Mouse (Mus musculus) liver, embryonic 11.5 days (tissue): ENCODE results near the gene Celf5. TPM values are rescaled to one million over a fixed set of nuclear protein-coding genes. Genes with fewer than 3 reads are reported as not detected.

Experiments
- ATAC-seq: fragments of 200-750 bp; cut with Nextera tagmentation; replicated peaks from 2 replicates; pipeline ENCODE4 v1.8.0; 2017; ENCODE audit warnings: moderate number of reproducible peaks, mild to moderate bottlenecking, moderate TSS enrichment, moderate library complexity; ENCODE audit not compliant: low FRiP score
- DNase-seq: peaks from one replicate; pipeline ENCODE4 v3.0.0-alpha.2; 2017; ENCODE audit warnings: low spot score
- H3K27ac ChIP-seq: fragments of 300-500 bp; sonication (generic); 2 replicates; pipeline ENCODE4 v1.5.1; 2014; ENCODE audit warnings: mild to moderate bottlenecking, low read depth, low read length, control low read depth
- H3K27me3 ChIP-seq: fragments of 300-500 bp; sonication (generic); replicated peaks from 2 replicates; pipeline ENCODE4 v1.6.1; 2014; ENCODE audit warnings: low read length, mixed read lengths; ENCODE audit not compliant: control insufficient read depth, insufficient read depth
- H3K36me3 ChIP-seq: fragments of 300-500 bp; sonication (generic); 2 replicates; pipeline ENCODE4 v1.6.1; 2014; ENCODE audit warnings: mild to moderate bottlenecking, low read length, moderate library complexity, mixed read lengths; ENCODE audit not compliant: control insufficient read depth, insufficient read depth
- H3K4me1 ChIP-seq: fragments of 300-500 bp; sonication (generic); replicated peaks from 2 replicates; pipeline ENCODE4 v1.6.1; 2014; ENCODE audit warnings: low read length, mixed read lengths; ENCODE audit not compliant: control insufficient read depth, insufficient read depth
- H3K4me2 ChIP-seq: fragments of 300-500 bp; sonication (generic); 2 replicates; pipeline ENCODE4 v1.6.1; 2014; ENCODE audit warnings: mild to moderate bottlenecking, control low read depth, moderate library complexity
- H3K4me3 ChIP-seq: fragments of 300-500 bp; sonication (generic); 2 replicates; pipeline ENCODE4 v1.5.1; 2014; ENCODE audit warnings: low read depth, low read length, control low read depth
- H3K9ac ChIP-seq: fragments of 300-500 bp; sonication (generic); 2 replicates; pipeline ENCODE4 v1.6.1; 2014; ENCODE audit warnings: low read depth, low read length, control low read depth
- H3K9me3 ChIP-seq: fragments of 300-500 bp; sonication (generic); 2 replicates; pipeline ENCODE4 v1.6.1; 2016; ENCODE audit warnings: low read length, inconsistent platforms, mixed read lengths; ENCODE audit not compliant: control insufficient read depth
- WGBS: fragments of 180-500 bp; shearing (Covaris S2); extraction: QIAGEN DNeasy Blood & Tissue Kit; methylation state at CpG from one replicate; pipeline ENCODE4 v1.1.7; 2014; 5-methylcytosine and 5-hydroxymethylcytosine counted together
- polyA plus RNA-seq: library from polyadenylated mRNA; unstranded; fragments of >200 nt; fragmentation: Nextera tagmentation; extraction: Ambion mirVana; gene quantifications from 2 replicates; pipeline ENCODE4 v1.2.1, GENCODE M21; 2014

Gene Celf5
- polyA plus RNA-seq, 1 experiment from 2014 or later, result not detected

DNA sequence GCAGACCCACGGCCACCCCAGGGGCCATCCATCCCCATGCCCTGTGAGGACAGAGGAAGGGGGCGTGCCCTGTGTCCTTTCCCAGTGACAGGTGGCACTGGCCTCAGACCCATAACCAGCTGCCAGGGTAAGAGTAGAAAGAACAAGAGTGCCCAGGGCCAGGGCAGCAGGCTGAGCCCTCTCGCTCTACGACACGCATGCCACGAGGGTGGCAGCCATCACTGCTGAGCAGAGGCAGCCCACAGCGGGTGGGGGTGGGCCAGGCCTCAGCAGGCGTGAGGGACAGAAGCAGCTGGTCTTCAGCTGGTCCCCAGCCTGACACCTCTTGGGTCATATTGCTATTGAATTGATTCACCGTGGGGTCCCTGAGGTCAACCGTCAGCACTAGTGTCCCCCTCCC, 4.0 kb upstream of the Celf5 start:
- Histone ChIP-seq H3K9ac (no peak overlapping the region), H3K4me3 (no peak overlapping the region), H3K9me3 (no peaks in the 10 kb centered on the region), H3K4me2 (no peak overlapping the region), H3K27ac (no peak overlapping the region), H3K27me3 (peaks cover 11% of the 10 kb centered on the region), H3K36me3 (peaks cover 41% of the 10 kb centered on the region), H3K4me1 (peaks cover 7% of the 10 kb centered on the region; the same call in 1 of the 2 replicates)
- DNase-seq, result no peak
- WGBS, result 81% methylated on average over 10 of the region's 10 CpGs
- ATAC-seq, result no peak

DNA sequence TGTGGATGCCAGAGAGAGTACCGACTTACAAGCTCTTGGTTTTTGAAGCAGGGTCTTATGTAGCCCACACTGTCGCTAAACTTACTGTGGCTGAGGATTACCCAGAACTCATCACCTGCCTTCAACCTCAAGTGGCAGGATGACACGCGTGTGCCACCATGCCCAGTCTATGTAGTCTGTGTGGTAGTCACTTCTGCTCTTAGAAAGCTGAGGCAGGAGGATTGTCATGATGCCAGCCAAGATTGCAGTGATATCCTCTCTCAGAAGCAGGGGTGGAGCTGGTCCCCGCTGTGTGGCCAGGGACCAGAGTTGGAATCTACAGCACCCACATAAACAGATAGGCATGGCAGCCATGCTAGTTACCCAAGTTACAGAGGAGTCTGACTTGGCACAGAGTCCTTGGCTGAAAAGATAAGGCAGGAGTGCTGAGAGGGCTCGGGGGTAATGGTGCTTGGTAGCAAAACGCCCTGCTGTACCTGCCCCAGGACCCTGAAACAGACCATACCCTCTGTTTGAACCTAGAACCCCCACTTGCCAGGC, 3.0 kb upstream of the Celf5 start:
- 61% methylated on average over 7 of the region's 7 CpGs for WGBS
- H3K36me3 ChIP-seq, result peaks cover 33% of the 10 kb centered on the region
- 0 out of 2 replicates have a peak, but pooled peaks have one; percentile 6 for ATAC-seq

DNA sequence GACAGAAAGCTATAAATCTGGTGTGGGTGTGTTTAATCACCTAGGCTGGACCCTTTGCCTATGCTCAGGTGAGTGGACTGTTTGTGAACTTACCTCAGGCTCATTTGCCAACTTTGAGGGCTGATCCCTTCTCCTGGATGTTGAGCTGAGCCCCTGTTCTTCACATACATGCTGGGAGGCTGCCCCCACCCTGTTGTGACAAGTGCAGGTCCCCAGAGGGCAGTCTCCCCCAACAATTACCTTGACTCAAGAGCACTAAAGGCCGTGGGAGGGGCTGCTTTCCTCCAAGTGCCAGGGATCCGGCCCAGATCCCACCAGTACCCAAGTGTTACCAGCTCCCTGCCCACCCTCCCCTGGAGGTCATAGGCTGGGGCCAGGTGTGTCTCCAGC, 2.5 kb upstream of the Celf5 start:
- ATAC-seq (no peak; the same call in 1 of the 2 replicates), DNase-seq (no peak)
- Histone ChIP-seq H3K36me3 (peaks cover 28% of the 10 kb centered on the region), H3K9me3 (no peaks in the 10 kb centered on the region), H3K4me1 (peaks cover 7% of the 10 kb centered on the region; the same call in 1 of the 2 replicates), H3K27me3 (peaks cover 25% of the 10 kb centered on the region), H3K9ac (no peak overlapping the region), H3K4me3 (no peak overlapping the region), H3K27ac (no peak overlapping the region), H3K4me2 (no peak overlapping the region)
- 21% methylated on average over 2 of the region's 2 CpGs for WGBS

More for the DNA sequence above, 3.0 kb upstream of the Celf5 start:
- DNase-seq, result no peak
- H3K9ac ChIP-seq, result no peak overlapping the region
- H3K27me3 ChIP-seq, result peaks cover 20% of the 10 kb centered on the region
- peaks cover 7% of the 10 kb centered on the region; the same call in 1 of the 2 replicates for H3K4me1 ChIP-seq
- no peak overlapping the region for H3K27ac ChIP-seq
- H3K4me3 ChIP-seq, result no peak overlapping the region
- no peak overlapping the region for H3K4me2 ChIP-seq
- H3K9me3 ChIP-seq, result no peaks in the 10 kb centered on the region

DNA sequence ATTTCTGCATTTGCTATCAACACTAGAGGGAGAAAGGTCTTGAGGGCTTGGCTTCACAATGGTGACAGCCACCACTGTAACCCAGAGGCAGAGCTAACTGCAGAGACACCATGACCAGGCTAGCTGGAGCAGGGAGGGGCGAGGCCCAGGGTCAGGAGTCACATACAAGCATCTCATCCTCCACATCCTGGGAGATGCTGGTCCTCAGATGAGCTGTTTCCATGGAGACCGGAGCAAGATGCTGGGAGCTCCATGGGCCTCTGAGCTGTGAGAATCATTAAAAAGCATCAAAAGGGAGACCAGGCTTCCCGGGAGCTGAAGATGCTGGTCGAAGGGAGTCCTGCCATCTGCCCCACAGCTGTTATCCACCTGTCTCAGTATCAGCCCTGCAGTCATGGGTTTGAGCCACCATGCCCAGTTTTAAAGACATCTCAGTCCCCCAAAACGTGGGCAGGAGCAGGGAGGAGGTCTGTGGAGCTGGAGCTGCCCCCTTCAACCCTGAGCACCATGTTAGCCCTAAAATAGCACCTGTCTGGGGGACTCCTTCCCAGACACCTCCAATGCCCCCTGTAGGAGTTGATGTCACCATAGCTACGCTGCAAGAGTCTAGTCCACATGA, 2.0 kb upstream of the Celf5 start:
- no peak overlapping the region for H3K4me2 ChIP-seq
- no peak for DNase-seq
- no peak overlapping the region for H3K9ac ChIP-seq
- no peak overlapping the region for H3K4me3 ChIP-seq
- H3K4me1 ChIP-seq, result peaks cover 7% of the 10 kb centered on the region; the same call in 1 of the 2 replicates
- no peak for ATAC-seq
- H3K9me3 ChIP-seq, result no peaks in the 10 kb centered on the region
- H3K36me3 ChIP-seq, result peaks cover 25% of the 10 kb centered on the region
- peaks cover 27% of the 10 kb centered on the region for H3K27me3 ChIP-seq
- H3K27ac ChIP-seq, result no peak overlapping the region
- WGBS, result 64% methylated on average over 6 of the region's 6 CpGs

DNA sequence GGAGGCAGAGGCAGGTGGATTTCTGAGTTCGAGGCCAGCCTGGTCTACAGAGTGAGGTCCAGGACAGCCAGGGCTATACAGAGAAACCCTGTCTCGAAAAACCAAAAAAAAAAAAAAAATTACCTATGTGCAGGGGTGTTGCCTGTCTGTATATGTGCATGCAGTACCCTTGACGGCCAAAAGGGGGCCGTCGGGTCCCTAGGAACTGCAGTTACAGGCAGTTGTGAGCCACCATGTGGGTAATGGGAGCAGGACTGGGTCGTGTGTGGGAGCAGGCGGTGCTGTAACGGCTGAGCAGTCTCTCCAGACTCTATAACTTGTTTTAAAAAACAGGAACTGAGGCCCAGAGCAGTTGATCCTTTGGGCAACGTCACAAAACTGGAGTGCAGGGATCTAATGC, 1.5 kb upstream of the Celf5 start:
- Histone ChIP-seq H3K9me3 (no peaks in the 10 kb centered on the region), H3K4me2 (no peak overlapping the region), H3K4me1 (peaks cover 7% of the 10 kb centered on the region; the same call in 1 of the 2 replicates), H3K36me3 (peaks cover 22% of the 10 kb centered on the region), H3K27ac (no peak overlapping the region), H3K9ac (no peak overlapping the region), H3K27me3 (peaks cover 30% of the 10 kb centered on the region), H3K4me3 (no peak overlapping the region)
- ATAC-seq (no peak), DNase-seq (no peak)
- WGBS, result 16% methylated on average over 9 of the region's 9 CpGs

- Histone ChIP-seq H3K4me3 (peak overlapping the region; percentile 44), H3K4me1 (peaks cover 7% of the 10 kb centered on the region; the same call in 1 of the 2 replicates), H3K27me3 (peaks cover 47% of the 10 kb centered on the region), H3K36me3 (0 out of 2 replicates have a peak, but pooled peaks cover 4% of the 10 kb centered on the region), H3K27ac (no peak overlapping the region), H3K9ac (peak overlapping the region; percentile 43), H3K9me3 (no peaks in the 10 kb centered on the region), H3K4me2 (peak overlapping the region; percentile 80)
- WGBS, result 4% methylated on average over 35 of the region's 35 CpGs
- DNase-seq (no peak), ATAC-seq (no peak)
These were observed 640 bp downstream of the Celf5 start for GRCm38 (mm10) chr10:81481605-81482532.

DNA sequence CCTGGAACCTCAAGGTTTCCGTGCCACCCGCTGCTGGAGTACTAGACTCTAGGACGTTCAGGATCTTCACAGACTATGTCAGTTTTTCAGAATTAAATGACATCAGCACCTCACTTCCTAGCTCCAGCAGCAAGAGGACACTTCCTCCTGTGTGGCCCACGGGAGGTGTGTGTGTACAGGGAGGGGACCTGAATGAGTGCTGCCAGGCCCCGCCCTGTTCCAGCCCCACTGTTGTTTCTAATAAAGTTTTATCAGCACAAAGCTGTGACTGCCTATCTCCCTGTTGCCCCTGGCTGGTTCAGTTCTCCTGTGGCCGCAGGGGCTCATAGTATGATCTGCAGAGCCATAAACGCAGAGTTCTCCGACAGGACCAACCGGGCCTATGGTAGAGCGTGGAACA, 8.0 kb downstream of the Celf5 start:
- H3K27ac ChIP-seq, result no peak overlapping the region
- H3K9me3 ChIP-seq, result no peaks in the 10 kb centered on the region
- H3K27me3 ChIP-seq, result peaks cover 87% of the 10 kb centered on the region
- DNase-seq (no peak), ATAC-seq (no peak)
- H3K4me1 ChIP-seq, result no peaks in the 10 kb centered on the region
- no peak overlapping the region for H3K9ac ChIP-seq
- WGBS, result 71% methylated on average over 10 of the region's 10 CpGs
- no peak overlapping the region for H3K4me3 ChIP-seq
- H3K4me2 ChIP-seq, result no peak overlapping the region
- H3K36me3 ChIP-seq, result no peaks in the 10 kb centered on the region

GRCm38 (mm10) chr10:81473003-81473451, 9.5 kb downstream of the Celf5 start:
- Histone ChIP-seq H3K27ac (no peak overlapping the region), H3K9me3 (no peaks in the 10 kb centered on the region), H3K4me2 (no peak overlapping the region), H3K4me3 (no peak overlapping the region), H3K4me1 (no peaks in the 10 kb centered on the region), H3K27me3 (peaks cover 82% of the 10 kb centered on the region), H3K9ac (no peak overlapping the region), H3K36me3 (no peaks in the 10 kb centered on the region)
- no peak for DNase-seq
- ATAC-seq, result no peak
- WGBS, result 4% methylated on average over 22 of the region's 22 CpGs
